Mouse (Mus musculus) G1E (cell line): ENCODE measurements at regions not wholly inside any gene's neighbourhood (a gene's known extent, or its start where the extent isn't known, plus 50 kb on each side); places are given as distances from the start of the nearest gene placed in this dataset.

ENCODE experiments used
- ATAC-seq: 2 replicates; pipeline ENCODE4 v1.8.0; 2016; ENCODE audit warnings: mild to moderate bottlenecking; ENCODE audit not compliant: insufficient number of reproducible peaks, poor library complexity, low FRiP score, severe bottlenecking; ENCODE audit errors: extremely low read depth
- DNase-seq: peaks from one replicate; pipeline ENCODE4 v3.0.0; 2012; ENCODE audit warnings: low spot score
- H3K27me3 ChIP-seq: 2 replicates; pipeline ENCODE4 v1.6.1; 2012; ENCODE audit warnings: mild to moderate bottlenecking, low read length, inconsistent platforms; ENCODE audit not compliant: insufficient read depth
- H3K36me3 ChIP-seq: replicated peaks from 2 replicates; pipeline ENCODE3; 2012; ENCODE audit warnings: mild to moderate bottlenecking, inconsistent platforms
- H3K4me1 ChIP-seq: 2 replicates; pipeline ENCODE4 v1.6.1; 2012; ENCODE audit warnings: low read depth, low read length, inconsistent platforms, mixed read lengths; ENCODE audit not compliant: insufficient read depth
- H3K4me3 ChIP-seq: 2 replicates; pipeline ENCODE4 v1.5.1; 2012; ENCODE audit warnings: low read depth, mild to moderate bottlenecking, inconsistent platforms, low read length, moderate library complexity, mixed read lengths
- H3K9me3 ChIP-seq: replicated peaks from 2 replicates; pipeline ENCODE4 v1.6.1; 2012; ENCODE audit warnings: inconsistent platforms
- CTCF ChIP-seq: IDR thresholded peaks from 2 replicates; pipeline ENCODE4 v1.5.1; 2012; ENCODE audit warnings: low read depth, low read length, inconsistent platforms, mixed read lengths
- GATA1 ChIP-seq: IDR thresholded peaks from 2 replicates; pipeline ENCODE4 v1.6.1; 2012; ENCODE audit warnings: borderline replicate concordance, low read length, inconsistent platforms, mixed read lengths
- GATA2 ChIP-seq: IDR thresholded peaks from 2 replicates; pipeline ENCODE4 v1.6.1; 2012; ENCODE audit warnings: low read depth, low read length, inconsistent platforms, borderline replicate concordance
- POLR2AphosphoS5 ChIP-seq: IDR thresholded peaks from 2 replicates; pipeline ENCODE4 v1.6.1; 2012; ENCODE audit warnings: low read depth, low read length, inconsistent platforms; ENCODE audit not compliant: insufficient replicate concordance
- TAL1 ChIP-seq: conservative IDR thresholded peaks from 2 replicates; pipeline ENCODE4 v1.6.1; 2012; ENCODE audit warnings: low read depth, low read length, inconsistent platforms, mixed read lengths

GRCm38 (mm10) chr3:37827546-37827945 lies 103.3 kb upstream of the Gm5148 start:
- peaks cover 20% of the 10 kb centered on the region for H3K27me3 ChIP-seq
- H3K9me3 ChIP-seq, result no peaks in the 10 kb centered on the region
- H3K36me3 ChIP-seq, result no peaks in the 10 kb centered on the region
- DNase-seq (no peak), ATAC-seq (no peak)
- no peaks in the 10 kb centered on the region for H3K4me1 ChIP-seq
- no peak overlapping the region for H3K4me3 ChIP-seq
- no peak for TF ChIP-seq CTCF
- no peak for TF ChIP-seq GATA1

- DNase-seq, result no peak
- Histone ChIP-seq H3K9me3 (no peaks in the 10 kb centered on the region), H3K36me3 (no peaks in the 10 kb centered on the region), H3K4me1 (no peaks in the 10 kb centered on the region), H3K4me3 (no peak overlapping the region), H3K27me3 (peaks cover 26% of the 10 kb centered on the region)
- ATAC-seq, result no peak
- TF ChIP-seq TAL1, result no peak
- TF ChIP-seq POLR2AphosphoS5, result no peak
- TF ChIP-seq CTCF, result no peak
These were observed 101.3 kb upstream of the Gm5148 start for GRCm38 (mm10) chr3:37825602-37826001.

GRCm38 (mm10) chr3:37824681-37825080 lies 100.4 kb upstream of the Gm5148 start:
- Histone ChIP-seq H3K36me3 (no peaks in the 10 kb centered on the region), H3K9me3 (no peaks in the 10 kb centered on the region), H3K4me1 (no peaks in the 10 kb centered on the region), H3K4me3 (no peak overlapping the region), H3K27me3 (peaks cover 27% of the 10 kb centered on the region)
- no peak for ATAC-seq
- TF ChIP-seq TAL1 (no peak), POLR2AphosphoS5 (no peak), GATA1 (no peak), CTCF (no peak), GATA2 (no peak)
- no peak for DNase-seq

GRCm38 (mm10) chr3:37819503-37819902 lies 95.2 kb upstream of the Gm5148 start:
- no peaks in the 10 kb centered on the region for H3K9me3 ChIP-seq
- TF ChIP-seq GATA1 (no peak), TAL1 (no peak), CTCF (no peak), GATA2 (no peak), POLR2AphosphoS5 (no peak)
- H3K4me3 ChIP-seq, result no peak overlapping the region
- no peaks in the 10 kb centered on the region for H3K4me1 ChIP-seq
- no peaks in the 10 kb centered on the region for H3K36me3 ChIP-seq
- peaks cover 25% of the 10 kb centered on the region for H3K27me3 ChIP-seq
- DNase-seq (no peak), ATAC-seq (no peak)

GRCm38 (mm10) chr3:37817434-37817805 lies 93.1 kb upstream of the Gm5148 start:
- Histone ChIP-seq H3K4me3 (no peak overlapping the region), H3K9me3 (no peaks in the 10 kb centered on the region), H3K4me1 (no peaks in the 10 kb centered on the region), H3K27me3 (peaks cover 14% of the 10 kb centered on the region), H3K36me3 (no peaks in the 10 kb centered on the region)
- ATAC-seq (no peak), DNase-seq (no peak)
- TF ChIP-seq GATA1 (no peak), GATA2 (no peak), TAL1 (no peak), CTCF (no peak), POLR2AphosphoS5 (no peak)

GRCm38 (mm10) chr3:37816781-37817433 lies 92.6 kb upstream of the Gm5148 start:
- peaks cover 12% of the 10 kb centered on the region for H3K27me3 ChIP-seq
- ATAC-seq (no peak), DNase-seq (no peak)
- H3K4me1 ChIP-seq, result no peaks in the 10 kb centered on the region
- H3K36me3 ChIP-seq, result no peaks in the 10 kb centered on the region
- no peaks in the 10 kb centered on the region for H3K9me3 ChIP-seq
- TF ChIP-seq GATA1 (no peak), CTCF (no peak), POLR2AphosphoS5 (no peak), TAL1 (no peak), GATA2 (no peak)
- H3K4me3 ChIP-seq, result no peak overlapping the region

GRCm38 (mm10) chr3:37815771-37816170 lies 91.5 kb upstream of the Gm5148 start:
- Histone ChIP-seq H3K27me3 (peaks cover 10% of the 10 kb centered on the region), H3K9me3 (no peaks in the 10 kb centered on the region), H3K4me1 (no peaks in the 10 kb centered on the region), H3K4me3 (no peak overlapping the region), H3K36me3 (no peaks in the 10 kb centered on the region)
- ATAC-seq (no peak), DNase-seq (no peak)
- TF ChIP-seq TAL1, result no peak
- TF ChIP-seq POLR2AphosphoS5, result no peak
- TF ChIP-seq GATA2, result no peak
- TF ChIP-seq GATA1, result no peak
- no peak for TF ChIP-seq CTCF
